Mouse (Mus musculus) B cell, adult 62 days (primary cell): ENCODE measurements around the gene Vkorc1. TPM values are rescaled to one million over a fixed set of nuclear protein-coding genes. Genes with fewer than 3 reads are reported as not detected.

Experiments used
- total RNA-seq: library from RNA; stranded (reverse); gene quantifications from 4 replicates; pipeline ENCODE4 v1.2.4, GENCODE M21; 2023

Vkorc1 gene
- total RNA-seq, result 15.5 to 22.2 TPM (median 17.5 TPM) in 4 replicates

DNA sequence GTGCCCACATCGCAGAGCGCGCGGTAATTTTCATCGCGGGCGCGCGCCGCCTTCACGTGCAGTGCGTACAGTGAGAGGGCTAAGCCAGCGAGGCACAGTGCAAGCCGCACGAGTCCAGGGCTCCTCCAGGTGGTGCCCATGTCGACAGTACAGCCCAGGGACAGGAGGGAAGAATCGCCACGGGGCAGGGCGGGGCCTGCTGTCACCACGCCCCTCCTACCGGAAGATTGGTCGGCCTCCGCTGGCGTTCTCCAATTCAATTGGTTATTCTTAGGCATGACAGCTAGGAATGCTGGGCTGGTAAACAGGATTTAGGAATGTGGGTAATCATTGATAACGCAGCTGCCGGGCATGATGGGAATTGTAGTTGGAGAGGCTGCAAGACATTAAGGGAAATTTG, at the start of gene Vkorc1, which contains the start of gene Gm21974:
Vkorc1 (minus strand) TSS at position 176 of the 400 bp plus-strand sequence.
Gm21974 (minus strand) TSS at position 13 of the 400 bp plus-strand sequence.

DNA sequence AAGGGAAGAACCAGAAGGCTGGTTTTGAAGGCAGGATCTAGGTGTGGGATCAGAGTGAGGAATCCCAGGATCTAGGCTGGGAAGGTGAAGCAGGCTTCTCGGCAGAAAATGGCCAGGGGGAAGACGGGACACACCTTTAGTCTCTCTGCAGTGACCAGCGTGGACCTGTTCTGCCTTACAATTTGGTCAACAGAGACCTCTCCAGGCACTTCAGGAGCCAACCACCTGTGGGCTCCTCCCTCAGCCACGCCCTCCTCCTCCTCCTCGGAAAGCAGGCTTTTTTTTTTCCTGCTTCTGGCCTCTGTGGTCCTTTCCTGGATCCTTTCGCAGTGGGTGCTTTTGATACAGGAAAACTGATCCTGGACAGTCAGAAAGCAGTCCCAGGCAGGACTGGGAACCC, 34.5 kb upstream of the Vkorc1 start, which contains the start of gene Prss8:
Prss8 (minus strand) TSS at position 182 of the 400 bp plus-strand sequence.

DNA sequence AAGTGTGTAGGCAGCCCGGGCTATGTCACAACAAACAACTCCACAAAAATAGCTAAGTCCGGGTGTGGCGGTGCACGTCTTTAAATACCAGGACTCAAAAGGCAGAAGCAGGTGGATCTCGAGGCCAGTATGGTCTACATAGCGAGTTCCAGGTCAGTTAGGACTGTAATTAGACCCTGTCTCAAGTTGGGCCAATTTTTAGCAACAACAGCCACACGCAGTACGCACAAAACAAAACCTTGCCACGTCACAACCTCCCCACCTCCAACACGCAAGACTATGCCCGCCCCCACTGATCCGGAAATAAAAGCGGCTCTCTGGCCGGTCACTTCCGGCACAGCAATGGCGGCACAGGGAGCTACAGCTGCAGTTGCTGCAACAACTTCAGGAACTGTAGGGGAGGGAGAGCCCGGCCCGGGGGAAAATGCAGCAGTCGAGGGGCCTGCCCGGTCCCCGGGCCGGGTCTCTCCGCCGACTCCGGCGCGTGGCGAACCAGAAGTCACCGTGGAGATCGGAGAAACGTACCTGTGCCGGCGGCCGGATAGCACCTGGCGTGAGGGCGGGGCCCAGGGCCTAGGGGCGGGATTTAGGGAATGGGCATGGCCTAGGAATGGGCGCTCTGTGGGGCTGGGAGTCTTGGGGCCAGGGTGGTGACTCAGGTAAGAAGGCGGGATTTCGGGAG, 16.9 kb upstream of the Vkorc1 start, which contains the start of gene Kat8:
Kat8 (plus strand) TSS at position 327 of the 682 bp plus-strand sequence.

DNA sequence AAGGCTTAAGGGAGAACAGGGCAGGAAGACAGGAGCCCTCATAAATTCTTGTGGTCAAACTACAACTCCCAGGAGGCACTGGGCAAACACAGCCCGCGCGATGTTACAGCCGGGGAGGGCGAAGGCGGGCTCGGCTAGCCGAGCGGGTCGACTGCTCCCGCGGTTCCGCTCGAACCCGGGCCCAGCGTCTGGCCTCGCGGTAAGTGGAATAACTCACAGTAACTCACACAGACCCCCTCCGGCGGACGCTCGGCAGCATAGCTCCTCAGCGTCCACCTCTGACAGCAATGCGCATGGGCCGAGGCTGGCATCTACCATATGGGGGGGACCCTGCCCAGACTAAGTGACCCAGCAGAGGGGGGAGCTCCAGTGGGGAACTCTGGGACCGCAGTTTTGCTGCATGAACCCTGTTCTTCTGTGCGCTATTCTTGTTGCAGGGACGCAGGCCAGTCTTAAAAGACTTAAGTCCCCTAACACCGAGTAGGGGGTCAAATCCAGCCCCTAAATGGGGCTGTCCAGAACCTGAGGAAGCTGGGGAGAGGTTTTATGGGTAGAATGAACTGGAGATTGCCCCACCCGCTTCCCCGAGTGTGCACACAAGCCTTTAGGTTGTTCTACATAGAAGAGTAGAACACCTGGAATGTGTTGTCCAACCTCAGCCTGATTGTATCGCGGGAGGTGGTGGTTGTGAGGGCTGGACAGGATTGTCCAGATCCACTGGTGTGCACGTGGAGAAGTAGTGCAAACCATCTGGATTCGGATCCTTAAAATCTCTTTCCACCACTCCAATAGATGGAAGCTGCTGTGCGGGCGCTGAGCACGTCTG, 8.8 kb upstream of the Vkorc1 start, which contains the start of gene Bckdk:
Bckdk (plus strand) TSS at position 112 of the 826 bp plus-strand sequence.

DNA sequence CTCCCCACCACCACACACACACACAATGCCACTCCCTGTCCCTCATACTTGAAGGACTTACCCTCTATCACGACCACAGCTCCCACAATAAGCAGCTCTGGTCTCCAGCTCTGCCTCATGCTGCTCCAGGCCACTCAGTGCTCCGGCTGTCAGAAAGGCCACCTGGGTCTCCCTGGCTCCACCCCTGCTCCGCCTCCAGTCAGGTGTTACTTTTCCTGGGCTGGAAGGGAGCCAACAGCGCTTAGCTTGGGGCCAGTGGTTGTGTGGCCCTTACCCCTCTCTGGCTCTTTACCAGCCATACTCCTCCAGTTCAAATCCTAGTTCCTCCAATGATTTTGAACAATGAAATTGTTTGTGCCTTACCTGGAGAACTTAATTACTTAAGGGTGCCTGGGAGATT, 4.6 kb downstream of the Vkorc1 start, which contains the start of gene Prss53:
Prss53 (minus strand) TSS at position 173 of the 400 bp plus-strand sequence.

DNA sequence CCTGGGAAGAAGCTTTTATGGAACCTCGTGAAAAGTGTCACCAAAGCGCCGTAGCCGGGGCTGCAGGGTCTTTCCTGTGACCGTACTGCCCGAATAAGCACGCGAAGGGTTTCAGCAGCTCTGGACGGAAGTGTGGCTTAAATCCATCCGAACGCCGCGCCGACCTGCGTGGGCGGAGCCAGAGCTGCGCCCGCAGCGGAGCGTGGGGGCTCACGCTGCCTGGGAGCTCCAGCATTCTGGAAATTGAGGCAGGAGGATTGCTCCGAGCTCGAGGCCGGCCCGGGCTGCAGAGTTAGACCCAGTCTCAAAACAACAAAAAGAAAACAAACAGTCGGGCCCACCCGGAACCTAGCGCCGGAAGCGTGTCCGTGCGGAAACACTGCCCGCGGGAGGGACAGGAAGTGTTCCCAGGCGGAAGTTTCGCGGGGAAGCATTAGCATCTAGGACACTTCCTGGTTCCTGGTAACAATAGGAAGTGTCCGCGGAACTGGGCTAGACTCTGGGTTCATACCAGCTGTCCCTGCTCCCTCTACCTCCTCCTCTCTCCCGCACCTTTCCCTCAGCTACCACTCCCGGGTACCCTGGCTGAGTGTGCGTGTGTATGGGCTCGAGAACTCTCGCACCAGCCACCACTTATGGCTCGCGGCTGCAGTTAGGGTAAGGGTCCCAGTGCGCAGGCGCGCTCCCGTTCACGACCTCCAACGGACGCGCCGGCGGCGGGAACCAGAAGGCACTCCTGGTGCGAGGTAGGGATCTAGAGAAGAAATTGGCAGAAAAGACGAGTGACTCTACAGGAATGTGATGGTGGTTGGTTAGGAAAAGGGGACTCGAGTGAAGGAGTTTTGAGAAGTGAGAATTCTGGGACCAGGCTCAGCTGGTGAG, 18.7 kb downstream of the Vkorc1 start, which contains the start of gene Zfp668:
Zfp668 (minus strand) TSS at position 362 of the 882 bp plus-strand sequence.

DNA sequence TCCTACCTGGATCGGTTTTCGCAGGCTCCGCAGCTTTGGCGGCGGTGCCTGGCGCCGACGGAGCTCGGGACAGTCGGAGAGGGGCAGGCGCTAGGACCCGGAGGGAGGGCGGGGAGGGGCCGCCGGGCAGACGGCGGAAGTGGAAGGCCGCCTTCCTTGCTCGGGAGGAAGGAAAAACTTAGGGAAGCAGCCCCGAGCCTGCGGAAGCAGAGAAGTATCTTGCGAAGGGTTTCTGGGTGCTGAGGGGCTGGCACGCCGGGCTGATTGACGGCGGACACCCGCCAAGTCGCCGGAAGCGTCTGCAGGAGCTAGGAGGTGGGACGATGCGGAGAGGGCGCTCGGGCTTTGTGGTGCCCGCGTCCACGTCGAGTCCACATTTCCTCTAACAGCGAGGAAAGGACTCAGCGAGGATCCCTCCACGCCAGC, 19.4 kb downstream of the Vkorc1 start, which contains the start of gene Zfp646:
Zfp646 (plus strand) TSS at position 181 of the 426 bp plus-strand sequence.

Other genes with a start within 250 kb of the Vkorc1 start
- 63.0 to 68.4 TPM (median 63.8 TPM) in 4 replicates for gene Bcl7c, start 186.7 kb downstream of the Vkorc1 start, total RNA-seq
- not detected in 4 replicates for gene Ctf1, start 182.9 kb downstream of the Vkorc1 start, total RNA-seq
- gene Ctf2, start 163.5 kb downstream of the Vkorc1 start, total RNA-seq, result not detected in 4 replicates
- gene Fbxl19, start 151.1 kb downstream of the Vkorc1 start, total RNA-seq, result 14.7 to 17.9 TPM (median 15.5 TPM) in 4 replicates
- 28.6 to 34.8 TPM (median 29.6 TPM) in 4 replicates for gene Orai3, start 125.8 kb downstream of the Vkorc1 start, total RNA-seq
- gene Setd1a, start 118.9 kb downstream of the Vkorc1 start, total RNA-seq, result 73.7 to 86.9 TPM (median 79.4 TPM) in 4 replicates
- 1.5 to 2.4 TPM in 2 of 4 replicates, not detected in the others for gene Gm49388, start 110.0 kb downstream of the Vkorc1 start, total RNA-seq
- 1.7 to 3.7 TPM (median 3.2 TPM) in 4 replicates for gene Hsd3b7, start 95.0 kb downstream of the Vkorc1 start, total RNA-seq
- gene Stx4a, start 71.3 kb downstream of the Vkorc1 start, total RNA-seq, result 121 to 153 TPM (median 133 TPM) in 4 replicates
- gene Stx1b, start 71.1 kb downstream of the Vkorc1 start, total RNA-seq, result not detected in 4 replicates
- 91.0 to 95.6 TPM (median 92.9 TPM) in 4 replicates for gene Zfp646, start 19.4 kb downstream of the Vkorc1 start, total RNA-seq
- gene Zfp668, start 18.8 kb downstream of the Vkorc1 start, total RNA-seq, result 13.9 to 14.9 TPM (median 14.4 TPM) in 4 replicates
- gene Prss53, start 4.6 kb downstream of the Vkorc1 start, total RNA-seq, result 0.35 to 0.45 TPM (median 0.40 TPM) in 4 replicates
- gene Gm21974, start 163 bp downstream of the Vkorc1 start, total RNA-seq, result not detected in 4 replicates
- 30.2 to 34.8 TPM (median 32.9 TPM) in 4 replicates for gene Bckdk, start 8.5 kb upstream of the Vkorc1 start, total RNA-seq
- gene Kat8, start 16.9 kb upstream of the Vkorc1 start, total RNA-seq, result 43.2 to 49.2 TPM (median 46.0 TPM) in 4 replicates
- gene Prss8, start 34.5 kb upstream of the Vkorc1 start, total RNA-seq, result not detected in 4 replicates
- 2.5 to 3.3 TPM (median 2.8 TPM) in 4 replicates for gene Prss36, start 51.1 kb upstream of the Vkorc1 start, total RNA-seq
- 793 to 895 TPM (median 867 TPM) in 4 replicates for gene Fus, start 71.8 kb upstream of the Vkorc1 start, total RNA-seq
- 24.0 to 28.8 TPM (median 26.2 TPM) in 4 replicates for gene Pycard, start 98.2 kb upstream of the Vkorc1 start, total RNA-seq
- 0.26 to 1.7 TPM (median 1.0 TPM) in 4 replicates for gene Trim72, start 108.3 kb upstream of the Vkorc1 start, total RNA-seq
- gene Itgam, start 167.0 kb upstream of the Vkorc1 start, total RNA-seq, result 1.4 to 2.7 TPM (median 2.1 TPM) in 4 replicates
- not detected in 4 replicates for gene Gm49368, start 167.1 kb upstream of the Vkorc1 start, total RNA-seq
- 0.98 to 3.9 TPM (median 1.8 TPM) in 4 replicates for gene Itgax, start 233.9 kb upstream of the Vkorc1 start, total RNA-seq